Mouse (Mus musculus): ENCODE measurements at regions not wholly inside any gene's neighbourhood (a gene's known extent, or its start where the extent isn't known, plus 50 kb on each side); places are given as distances from the start of the nearest gene placed in this dataset.
"Not testable (repeated sequence)": the region's sequence is repeated elsewhere in the genome, so short reads cannot be mapped to it uniquely, and the experiment has no call there.

DNA sequence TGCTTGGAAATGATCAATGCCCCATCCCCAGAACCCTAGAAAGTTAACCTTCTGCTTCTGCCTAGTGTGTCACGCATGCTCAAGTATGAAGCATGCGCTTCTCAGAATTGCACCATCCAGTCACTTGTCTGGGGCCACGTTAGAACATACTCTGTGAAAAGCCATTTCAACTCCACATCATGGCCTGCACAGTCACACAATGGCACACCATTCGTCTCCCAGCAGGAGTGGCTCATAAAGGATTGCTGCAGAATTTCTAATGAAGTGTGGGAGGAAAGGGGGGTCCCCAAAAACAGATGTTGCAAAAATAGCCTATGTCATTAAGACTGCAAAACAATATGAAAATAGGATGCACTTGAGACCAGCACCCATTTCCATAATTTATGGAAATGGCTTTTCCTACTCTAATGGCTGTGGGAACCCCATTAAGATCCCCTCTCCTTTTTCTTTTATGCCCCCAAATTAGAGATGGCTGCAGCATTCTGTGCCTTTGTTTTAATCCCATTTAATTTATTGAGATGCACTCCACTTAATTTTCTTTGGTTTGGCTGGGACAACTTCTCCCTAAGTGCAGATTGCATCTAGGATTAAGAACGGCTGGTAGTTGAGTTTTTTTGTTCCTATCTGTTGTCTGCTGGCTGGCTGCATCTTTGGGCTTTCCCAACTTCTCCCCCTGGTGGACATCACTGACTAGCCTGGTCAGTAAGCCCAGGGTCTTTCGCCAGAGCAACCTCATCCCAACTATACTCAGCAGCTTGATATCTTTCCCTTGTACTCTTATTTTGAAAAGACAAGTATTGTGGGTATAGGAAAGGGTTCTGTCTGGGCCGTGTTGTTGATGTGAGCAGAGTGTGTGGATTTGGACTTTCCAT lies 294.5 kb downstream of the Med10 start:
- in situ Hi-C loops (cut with MboI; ENCODE audit: low pct_unique_long_range_greater_than_20kb in 1 of 2, low sequenced_read_pairs in 2 of 2, unreplicated experiment in 1 of 2): no loop called here

DNA sequence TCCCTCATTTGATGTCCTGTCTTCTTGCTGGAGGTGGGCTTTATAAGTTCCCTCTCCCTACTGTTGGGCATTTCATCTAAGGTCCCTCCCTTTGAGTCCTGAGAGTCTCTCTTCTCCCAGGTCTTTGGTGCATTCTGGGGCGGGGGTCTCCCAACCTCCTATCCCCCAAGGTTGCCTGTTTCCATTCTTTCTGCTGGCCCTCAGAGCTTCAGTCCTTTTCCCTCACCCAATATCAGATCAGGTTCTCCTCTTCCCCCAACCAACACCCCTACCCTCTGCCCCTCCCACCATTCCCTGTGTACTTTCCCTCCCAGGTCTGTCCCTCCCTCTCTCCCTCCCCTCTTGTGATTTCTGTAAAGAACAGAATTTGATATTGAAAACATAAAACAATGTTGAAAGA lies 297.9 kb downstream of the Med10 start:
- in situ Hi-C loops (cut with MboI; ENCODE audit: low pct_unique_long_range_greater_than_20kb in 1 of 2, low sequenced_read_pairs in 2 of 2, unreplicated experiment in 1 of 2): not testable (repeated sequence)

DNA sequence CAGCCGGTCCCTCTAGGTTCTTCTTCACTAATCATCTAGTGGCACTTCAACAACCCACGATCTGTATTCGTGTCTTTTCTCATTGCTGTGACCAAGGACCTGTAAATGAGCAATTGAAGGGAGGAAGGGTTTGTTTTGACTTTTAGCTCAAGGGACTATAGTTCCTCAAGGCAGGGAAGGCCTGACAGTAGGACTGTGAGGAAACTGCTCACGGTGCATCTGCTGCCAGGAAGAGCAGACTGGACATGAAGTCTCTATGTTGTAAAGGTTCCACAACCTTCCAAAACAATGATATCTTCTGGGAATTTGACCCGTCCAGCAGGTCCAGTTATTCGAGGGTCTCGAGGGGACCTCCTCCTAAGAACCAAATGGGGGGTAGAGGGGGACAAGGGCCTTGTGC lies 300.8 kb downstream of the Med10 start:
- in situ Hi-C loops (cut with MboI; ENCODE audit: low pct_unique_long_range_greater_than_20kb in 1 of 2, low sequenced_read_pairs in 2 of 2, unreplicated experiment in 1 of 2): no loop called here

DNA sequence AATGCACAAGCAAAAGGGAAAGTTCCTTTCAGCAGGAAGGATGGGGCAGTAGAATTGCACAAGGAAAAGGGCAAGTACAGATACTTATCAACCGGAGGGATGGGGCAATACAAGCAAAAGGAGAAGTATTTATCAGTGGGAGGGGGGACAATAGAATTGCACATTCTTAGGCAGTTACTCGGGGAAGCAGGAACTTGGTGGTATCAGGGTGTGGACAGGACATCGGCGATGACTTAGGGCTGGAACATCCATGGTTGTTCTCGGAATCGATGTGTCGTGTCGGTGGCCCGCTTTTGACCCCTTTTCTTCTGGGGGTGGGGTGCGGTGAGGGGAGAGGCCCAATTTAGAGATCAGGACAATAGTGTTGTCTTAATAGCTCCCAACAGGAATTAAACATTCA lies 301.3 kb downstream of the Med10 start:
- in situ Hi-C loops (cut with MboI; ENCODE audit: low pct_unique_long_range_greater_than_20kb in 1 of 2, low sequenced_read_pairs in 2 of 2, unreplicated experiment in 1 of 2): not testable (repeated sequence)

DNA sequence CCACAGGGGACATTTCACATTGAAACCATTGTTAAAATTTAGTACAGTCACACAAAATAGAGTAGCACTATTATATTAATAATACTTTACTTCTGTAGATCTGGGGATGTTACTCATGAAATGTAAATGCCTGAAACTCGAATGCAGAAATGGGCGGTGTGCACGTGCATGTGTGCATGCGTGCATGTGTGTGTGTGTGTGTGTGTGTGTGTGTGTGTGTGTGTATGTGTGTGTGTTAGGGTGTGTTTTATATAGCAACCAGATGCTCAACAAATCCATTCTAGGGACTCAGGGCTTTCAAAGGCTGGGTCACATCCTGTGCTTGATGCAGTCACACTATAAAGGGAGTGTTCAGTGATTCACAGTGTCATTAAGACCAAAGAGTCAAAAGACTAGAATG lies 301.7 kb downstream of the Med10 start:
- in situ Hi-C loops (cut with MboI; ENCODE audit: low pct_unique_long_range_greater_than_20kb in 1 of 2, low sequenced_read_pairs in 2 of 2, unreplicated experiment in 1 of 2): no loop called here

DNA sequence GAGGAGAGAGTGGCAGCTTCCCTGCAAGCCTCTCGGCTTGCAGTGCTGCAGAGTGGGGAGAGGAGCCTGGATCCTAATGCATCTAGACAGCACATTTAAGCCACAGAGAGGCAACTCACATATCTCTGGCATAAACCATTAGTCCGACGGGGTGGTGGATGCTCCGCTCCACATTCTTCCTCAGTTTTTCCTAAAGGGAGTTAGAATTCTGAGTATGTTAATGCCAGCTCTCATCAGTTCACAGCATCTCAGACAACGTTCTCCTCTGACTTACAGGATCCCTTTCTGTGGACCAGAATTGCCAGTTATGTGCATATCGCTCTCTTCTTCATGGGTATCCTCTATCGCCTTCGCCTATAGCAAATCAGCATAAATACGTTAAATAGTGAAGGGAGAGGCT lies 313.4 kb downstream of the Med10 start:
- in situ Hi-C loops (cut with MboI; ENCODE audit: low pct_unique_long_range_greater_than_20kb in 1 of 2, low sequenced_read_pairs in 2 of 2, unreplicated experiment in 1 of 2): no loop called here

DNA sequence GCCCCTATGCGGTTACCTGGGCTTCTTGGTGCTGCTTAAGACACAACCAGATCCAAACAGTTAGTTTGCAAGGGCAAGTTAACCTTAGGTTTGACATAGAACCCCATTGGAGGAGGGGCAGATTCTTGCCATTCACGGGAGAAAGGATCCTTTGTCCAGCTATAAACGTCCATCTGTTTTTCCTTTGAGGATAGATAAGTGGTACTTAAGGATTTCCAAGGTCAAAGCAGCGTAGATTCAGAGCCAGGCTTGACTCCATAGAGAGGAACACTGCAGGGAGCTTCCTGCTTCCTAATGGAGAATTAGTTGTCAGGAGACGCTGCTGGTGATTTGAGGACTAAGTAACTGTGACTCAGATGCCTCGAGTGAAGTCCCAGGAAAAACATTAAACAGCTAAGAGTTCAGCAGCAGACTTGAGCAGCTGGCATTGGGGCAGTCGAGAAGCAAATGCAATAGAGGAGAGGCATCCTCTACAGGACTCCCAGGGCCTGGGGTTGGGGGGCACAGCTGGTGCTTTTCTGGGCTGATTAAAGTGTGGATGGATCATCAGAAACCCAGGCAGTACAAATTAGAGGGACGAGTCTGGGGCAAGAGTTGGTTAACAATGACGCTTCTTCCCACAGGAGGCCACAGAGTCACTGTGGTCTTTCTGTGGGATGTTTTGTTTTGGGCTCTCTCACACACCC lies 322.8 kb downstream of the Med10 start:
- in situ Hi-C loops (cut with MboI; ENCODE audit: low pct_unique_long_range_greater_than_20kb in 1 of 2, low sequenced_read_pairs in 2 of 2, unreplicated experiment in 1 of 2): no loop called here

DNA sequence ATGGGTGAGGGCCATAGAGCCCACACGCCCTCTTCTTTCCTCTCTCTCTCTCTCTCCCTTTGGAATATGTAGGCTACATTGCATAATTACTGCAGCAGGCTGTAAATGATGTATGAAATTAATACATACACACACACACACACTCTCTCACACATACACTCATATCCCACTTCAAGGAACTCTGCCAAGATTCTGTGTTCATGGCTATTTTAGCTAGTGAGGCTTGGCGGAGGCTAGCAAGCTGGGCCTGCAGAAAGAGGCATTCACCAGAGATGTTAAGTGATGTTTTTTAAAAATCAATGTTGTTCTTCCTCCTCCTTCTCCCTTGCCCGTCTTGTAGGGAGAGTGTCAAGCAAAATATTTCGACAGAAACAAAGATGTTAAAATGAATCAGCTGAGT lies 325.1 kb downstream of the Med10 start:
- in situ Hi-C loops (cut with MboI; ENCODE audit: low pct_unique_long_range_greater_than_20kb in 1 of 2, low sequenced_read_pairs in 2 of 2, unreplicated experiment in 1 of 2): no loop called here

DNA sequence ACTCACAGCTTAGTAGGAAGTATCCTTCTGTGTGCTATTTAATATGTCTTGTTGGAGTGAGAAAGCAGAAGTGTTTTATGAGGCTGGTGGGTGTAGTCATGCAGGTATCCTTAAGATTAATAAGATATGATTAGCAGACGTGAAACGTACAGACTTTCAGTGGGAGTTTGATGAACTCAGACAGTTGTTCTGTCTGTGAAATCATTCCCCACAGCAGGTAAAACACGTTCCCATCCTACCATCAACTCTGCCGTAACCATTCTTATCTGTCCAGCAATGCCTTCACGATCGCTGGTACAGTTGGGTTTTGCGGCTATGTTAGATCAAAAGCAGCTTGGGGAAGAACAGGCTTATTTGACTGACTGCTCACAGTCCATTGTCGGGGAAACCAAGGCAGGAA lies 332.3 kb downstream of the Med10 start:
- in situ Hi-C loops (cut with MboI; ENCODE audit: low pct_unique_long_range_greater_than_20kb in 1 of 2, low sequenced_read_pairs in 2 of 2, unreplicated experiment in 1 of 2): no loop called here

DNA sequence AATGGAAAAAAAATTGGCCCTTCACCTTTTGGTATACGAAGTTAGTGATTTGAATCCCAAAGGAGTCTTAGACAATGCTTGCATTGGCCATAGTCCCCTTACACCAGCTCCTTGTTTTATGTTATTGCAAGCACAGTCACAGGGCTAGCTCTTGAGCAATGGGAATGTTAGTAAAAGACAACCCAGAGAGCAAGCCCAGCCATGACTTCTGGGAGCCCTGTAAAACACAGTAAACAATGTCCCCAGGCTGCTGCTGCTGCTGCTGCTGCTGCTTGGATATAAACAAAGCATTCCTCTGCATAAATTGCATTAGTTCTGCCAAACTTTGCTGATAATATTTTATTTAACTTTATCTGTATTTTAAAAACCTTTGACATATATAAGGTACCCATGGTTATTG lies 334.0 kb downstream of the Med10 start:
- in situ Hi-C loops (cut with MboI; ENCODE audit: low pct_unique_long_range_greater_than_20kb in 1 of 2, low sequenced_read_pairs in 2 of 2, unreplicated experiment in 1 of 2): no loop called here

DNA sequence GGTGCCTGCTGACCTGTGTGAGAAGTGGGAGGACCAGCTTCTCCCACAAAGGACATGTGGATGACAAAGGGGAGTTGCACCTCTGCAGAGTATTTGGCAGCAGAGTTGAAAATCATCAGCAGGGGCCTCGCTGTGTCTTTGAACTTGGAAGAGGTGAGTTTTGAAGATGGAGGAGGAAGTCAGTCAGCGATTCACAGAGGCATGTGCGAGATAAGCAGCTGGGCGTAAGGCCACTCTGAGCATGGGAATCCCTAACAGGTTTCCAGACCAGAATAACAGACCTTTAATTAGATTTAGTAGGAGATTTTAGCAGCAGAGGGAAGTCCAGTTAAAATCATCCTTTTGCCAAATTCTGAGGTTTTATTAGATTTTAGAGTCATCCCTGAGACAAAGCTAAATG lies 342.3 kb downstream of the Med10 start:
- in situ Hi-C loops (cut with MboI; ENCODE audit: low pct_unique_long_range_greater_than_20kb in 1 of 2, low sequenced_read_pairs in 2 of 2, unreplicated experiment in 1 of 2): no loop called here

DNA sequence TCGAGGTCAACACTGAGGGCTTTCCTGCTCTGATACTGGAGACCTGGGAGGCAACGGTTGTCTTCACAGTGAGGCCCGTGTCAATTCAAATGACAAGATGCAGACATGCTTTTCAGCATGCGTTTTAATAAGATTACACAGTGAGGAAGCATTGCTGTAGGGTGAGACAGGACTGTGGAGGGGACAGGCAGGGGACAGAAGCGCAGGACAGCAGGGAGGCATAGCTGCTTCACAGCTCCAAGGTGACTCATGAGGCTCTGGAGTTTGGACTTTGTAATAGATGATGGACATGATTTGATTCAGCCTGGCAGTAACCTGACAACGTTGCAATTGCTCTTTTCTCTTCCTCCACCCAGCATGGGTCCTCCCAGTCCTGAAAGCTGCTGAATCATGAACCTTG lies 343.3 kb downstream of the Med10 start:
- in situ Hi-C loops (cut with MboI; ENCODE audit: low pct_unique_long_range_greater_than_20kb in 1 of 2, low sequenced_read_pairs in 2 of 2, unreplicated experiment in 1 of 2): no loop called here

DNA sequence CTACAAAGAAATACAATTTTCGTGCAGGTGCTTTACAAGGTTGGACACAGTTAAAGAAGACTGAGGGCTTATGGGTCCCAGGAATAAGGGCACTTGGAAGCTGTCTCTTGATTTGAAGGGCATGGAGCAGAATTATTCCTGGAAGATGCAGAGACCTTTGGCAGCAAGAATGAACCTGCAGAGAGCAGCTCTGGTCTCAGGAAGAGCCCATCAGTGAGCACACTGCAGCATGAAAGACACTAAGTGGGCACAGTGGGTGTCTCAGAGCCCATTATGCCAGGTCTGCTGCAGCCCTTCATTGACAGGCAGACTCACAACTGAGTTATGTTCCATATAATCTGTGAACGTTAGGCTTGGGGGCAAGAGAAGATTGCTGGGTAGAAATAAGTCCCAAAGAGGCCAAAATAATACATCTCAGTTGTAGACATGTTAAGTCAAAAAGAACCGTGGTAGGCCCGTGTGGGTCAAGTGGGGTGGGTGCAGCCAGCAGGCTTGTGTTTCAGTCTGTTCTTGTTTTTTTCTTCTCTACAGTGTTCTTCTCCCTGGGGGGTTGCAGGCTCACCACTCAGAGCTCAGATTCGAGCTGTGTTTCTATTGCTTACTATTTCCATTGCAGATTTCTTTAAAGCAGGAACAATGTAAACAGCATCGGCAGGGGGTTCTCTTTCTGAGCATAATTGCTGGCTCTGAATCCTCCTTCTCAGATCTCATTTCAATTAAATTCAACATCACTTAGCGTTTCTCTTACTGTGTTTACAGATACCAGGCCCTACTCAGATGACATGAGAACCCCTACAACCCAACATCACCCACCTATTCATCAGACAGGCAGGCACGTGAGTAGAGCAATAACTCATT lies 347.1 kb downstream of the Med10 start:
- in situ Hi-C loops (cut with MboI; ENCODE audit: low pct_unique_long_range_greater_than_20kb in 1 of 2, low sequenced_read_pairs in 2 of 2, unreplicated experiment in 1 of 2): no loop called here

DNA sequence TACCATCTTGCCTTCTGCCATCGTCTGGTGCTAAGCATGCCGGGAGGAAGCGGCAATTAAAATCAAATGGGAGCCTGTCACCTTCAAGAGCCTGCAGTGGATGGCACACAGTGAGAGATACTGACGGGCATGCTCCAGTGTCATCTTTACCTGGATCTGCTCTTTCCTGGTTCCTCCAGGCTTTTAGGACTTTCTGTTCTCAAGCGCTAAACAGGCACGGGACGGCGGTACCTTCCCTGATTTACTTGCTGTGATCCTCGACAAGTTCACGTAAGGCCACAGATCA lies 347.6 kb downstream of the Med10 start:
- in situ Hi-C loops (cut with MboI; ENCODE audit: low pct_unique_long_range_greater_than_20kb in 1 of 2, low sequenced_read_pairs in 2 of 2, unreplicated experiment in 1 of 2): no loop called here

DNA sequence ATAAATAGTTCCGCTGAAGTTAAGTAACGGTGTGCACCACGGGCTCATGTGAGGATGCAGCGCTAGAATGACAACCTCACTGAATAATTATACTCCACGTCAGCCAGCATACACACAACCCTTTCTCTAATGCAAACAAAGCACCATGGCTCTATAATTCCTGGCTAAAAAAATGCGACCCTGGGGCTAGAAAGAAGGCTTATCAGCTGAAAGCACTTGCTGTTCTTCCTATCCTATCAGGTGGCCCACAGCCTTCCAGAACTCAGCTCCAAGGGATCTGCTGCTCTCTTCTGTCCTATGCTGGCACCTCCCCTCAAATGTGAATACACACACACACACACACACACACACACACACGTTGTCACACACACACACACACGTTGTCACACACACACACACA lies 350.9 kb downstream of the Med10 start:
- in situ Hi-C loops (cut with MboI; ENCODE audit: low pct_unique_long_range_greater_than_20kb in 1 of 2, low sequenced_read_pairs in 2 of 2, unreplicated experiment in 1 of 2): no loop called here

DNA sequence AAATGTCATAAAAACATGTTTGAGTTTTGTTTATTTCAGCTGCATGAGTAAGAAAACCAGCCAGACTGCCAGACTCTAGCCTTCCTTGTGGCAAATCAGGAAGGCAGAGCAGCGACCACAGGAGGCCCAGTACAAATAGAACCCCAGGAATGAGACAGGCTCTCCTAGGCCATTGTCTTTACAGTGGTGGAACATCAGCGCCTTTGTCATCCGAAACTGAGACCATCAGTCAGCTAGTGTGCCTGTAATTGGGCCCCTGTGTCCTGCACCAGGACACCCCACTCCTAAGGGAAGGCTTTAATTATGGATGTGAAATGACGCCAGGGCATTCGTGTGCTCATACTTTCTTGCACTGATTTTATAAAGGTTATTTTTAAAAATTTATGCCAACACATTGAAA lies 353.4 kb downstream of the Med10 start:
- in situ Hi-C loops (cut with MboI; ENCODE audit: low pct_unique_long_range_greater_than_20kb in 1 of 2, low sequenced_read_pairs in 2 of 2, unreplicated experiment in 1 of 2): no loop called here

DNA sequence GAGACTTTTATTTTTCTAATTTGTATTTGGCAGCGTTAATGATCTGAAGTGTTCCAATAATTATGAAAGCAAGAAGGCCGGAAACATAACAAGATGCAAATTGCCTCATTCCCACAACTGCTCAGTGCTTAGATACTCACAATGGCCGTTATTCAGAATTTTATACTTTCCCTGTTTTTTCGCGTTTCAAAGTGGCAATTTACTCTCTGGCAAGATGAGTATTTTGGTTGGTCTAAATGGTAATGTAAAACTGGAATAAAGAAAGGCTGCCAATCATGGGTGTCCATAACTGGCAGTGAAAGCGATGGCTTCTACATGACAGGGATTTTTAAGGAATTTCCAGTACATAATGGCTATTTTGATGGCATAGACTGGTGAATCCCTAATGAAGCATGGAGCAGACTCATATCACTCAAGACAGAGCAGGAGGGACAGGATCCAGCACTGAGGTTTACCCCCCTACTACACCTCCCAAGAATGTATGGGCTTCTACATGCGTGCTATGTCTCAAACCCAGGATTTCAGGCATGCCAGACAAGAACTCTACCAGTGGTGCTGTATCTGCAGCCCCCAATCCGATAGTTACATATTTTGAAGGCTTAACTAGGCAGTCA lies 354.9 kb downstream of the Med10 start:
- in situ Hi-C loops (cut with MboI; ENCODE audit: low pct_unique_long_range_greater_than_20kb in 1 of 2, low sequenced_read_pairs in 2 of 2, unreplicated experiment in 1 of 2): no loop called here

DNA sequence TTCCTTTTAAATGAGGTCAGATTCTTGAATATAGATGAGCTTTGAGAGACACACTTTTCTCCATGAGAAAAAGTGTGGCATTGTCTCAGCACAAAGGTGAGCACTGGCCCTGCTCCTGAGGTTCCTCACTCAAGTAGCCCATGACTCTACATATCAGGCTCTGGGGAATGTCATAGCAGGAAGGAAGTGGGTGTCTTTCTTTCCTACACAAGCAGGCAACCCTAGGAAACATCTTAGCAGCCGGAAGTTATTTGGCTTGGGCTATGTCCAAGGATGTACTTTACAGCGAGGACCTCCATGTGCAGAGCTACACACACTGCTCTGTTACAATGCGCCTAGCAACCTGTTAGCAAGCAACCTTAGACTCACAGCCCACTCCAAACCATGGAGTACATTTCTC lies 356.9 kb downstream of the Med10 start:
- in situ Hi-C loops (cut with MboI; ENCODE audit: low pct_unique_long_range_greater_than_20kb in 1 of 2, low sequenced_read_pairs in 2 of 2, unreplicated experiment in 1 of 2): no loop called here

DNA sequence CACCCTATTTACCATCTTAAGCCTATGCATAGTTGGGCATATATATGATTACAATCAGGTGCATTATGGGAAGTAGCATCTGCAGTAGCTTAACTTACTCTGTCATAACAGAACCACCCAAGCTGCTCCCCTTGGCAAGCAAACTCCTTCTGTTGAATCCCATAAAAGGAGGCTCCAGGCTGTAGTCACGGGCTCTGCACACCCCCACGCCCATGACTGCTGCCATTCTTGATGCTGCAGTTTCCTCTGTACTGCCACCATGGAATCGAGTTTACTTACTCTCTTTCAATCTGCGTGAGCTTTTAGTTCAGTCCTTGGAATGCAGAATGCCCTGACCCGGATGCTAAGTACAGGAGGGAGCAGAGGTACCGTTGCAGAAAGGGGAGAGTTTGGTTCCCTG lies 357.4 kb downstream of the Med10 start:
- in situ Hi-C loops (cut with MboI; ENCODE audit: low pct_unique_long_range_greater_than_20kb in 1 of 2, low sequenced_read_pairs in 2 of 2, unreplicated experiment in 1 of 2): loop anchor here in 1 of 2 experiments (10.0 kb wide), 1 partner anchor 405 kb away; no protein-coding TSS in a partner anchor
